Mouse (Mus musculus): ENCODE data around the gene Rsbn1l. TPM values are rescaled to one million over a fixed set of nuclear protein-coding genes. Genes with fewer than 3 reads are reported as not detected.
"Not testable (repeated sequence)": the region's sequence is repeated elsewhere in the genome, so short reads cannot be mapped to it uniquely, and the experiment has no call there.

Gene Rsbn1l
- polyA plus RNA-seq, 1 experiment from 2014 or later = 3.4 TPM

DNA sequence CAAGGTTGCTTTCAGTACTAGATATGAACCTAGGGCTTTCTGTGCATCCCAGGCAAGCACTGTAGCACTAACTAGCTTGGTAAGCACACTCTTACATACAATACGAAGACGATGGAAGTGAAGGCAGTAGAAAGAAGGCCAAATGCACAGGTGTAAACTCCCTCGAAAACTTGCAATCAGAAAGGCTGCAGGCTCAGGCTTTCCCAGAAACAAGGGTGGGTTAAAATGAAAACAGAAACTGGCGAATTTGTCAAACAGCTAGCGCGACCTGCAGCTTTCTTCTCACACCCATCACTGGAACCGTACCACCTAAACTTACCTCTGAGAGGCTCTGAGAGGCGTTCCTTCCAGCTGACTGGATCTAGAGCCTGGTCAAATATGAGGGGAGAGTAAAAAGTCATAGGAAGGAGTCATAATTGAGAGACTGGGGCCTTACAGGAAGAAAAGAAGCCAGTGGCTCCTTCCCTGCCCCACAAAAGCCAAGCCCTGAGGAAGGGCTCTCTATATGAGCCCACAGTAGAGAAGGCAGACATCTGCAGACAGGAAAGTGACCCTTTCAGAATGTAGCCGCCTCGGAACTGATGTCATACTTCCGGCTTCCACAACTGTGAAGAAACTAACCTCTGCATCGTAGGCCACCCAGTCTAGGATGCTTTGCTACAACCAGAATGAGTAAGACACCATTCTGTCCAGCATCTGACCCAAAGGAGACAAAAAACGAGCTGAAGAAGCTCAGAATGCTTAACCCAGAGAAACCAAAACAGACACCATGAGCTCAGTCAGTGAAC is 11.0 kb downstream of the Rsbn1l start:
- WGBS = 84% methylated on average over 13 of the region's 13 CpGs
- H3K4me3 ChIP-seq = no peak overlapping the region
- H3K27me3 ChIP-seq = no peaks in the 10 kb centered on the region
- H3K36me3 ChIP-seq = no peaks in the 10 kb centered on the region
- no peak overlapping the region for H3K9ac ChIP-seq
- peaks cover 11% of the 10 kb centered on the region for H3K4me1 ChIP-seq (replicated peaks)
- no peaks in the 10 kb centered on the region for H3K9me3 ChIP-seq
- H3K27ac ChIP-seq (replicated peaks) = no peak overlapping the region
- no peak overlapping the region for H3K4me2 ChIP-seq
- no peak for ATAC-seq (ENCODE audit: low FRiP score, low read depth)

DNA sequence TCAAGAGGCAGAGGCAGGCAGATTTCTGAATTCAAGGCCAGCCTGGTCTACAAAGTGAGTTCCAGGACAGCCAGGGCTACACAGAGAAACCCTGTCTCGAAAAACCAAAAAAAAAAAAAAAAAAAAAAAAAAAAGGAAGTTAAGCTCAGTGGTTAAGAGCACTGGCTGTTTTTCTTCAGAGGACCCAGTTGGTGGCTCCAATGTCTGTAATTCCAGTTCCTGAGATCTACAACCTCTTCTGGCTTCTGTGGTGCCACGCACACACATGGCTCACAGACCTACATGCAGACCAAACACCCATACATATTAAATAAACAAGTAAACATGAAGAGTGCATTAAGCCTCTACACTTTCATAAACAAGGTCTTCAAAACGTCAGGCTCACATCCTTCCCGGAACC is 12.4 kb downstream of the Rsbn1l start:
- H3K4me2 ChIP-seq; H3K27ac ChIP-seq (replicated peaks); ATAC-seq (ENCODE audit: low FRiP score, low read depth); H3K27me3 ChIP-seq; H3K9me3 ChIP-seq; H3K4me3 ChIP-seq; H3K4me1 ChIP-seq (replicated peaks); H3K9ac ChIP-seq; H3K36me3 ChIP-seq: not testable (repeated sequence)
- 86% methylated on average over 4 of the region's 4 CpGs for WGBS

DNA sequence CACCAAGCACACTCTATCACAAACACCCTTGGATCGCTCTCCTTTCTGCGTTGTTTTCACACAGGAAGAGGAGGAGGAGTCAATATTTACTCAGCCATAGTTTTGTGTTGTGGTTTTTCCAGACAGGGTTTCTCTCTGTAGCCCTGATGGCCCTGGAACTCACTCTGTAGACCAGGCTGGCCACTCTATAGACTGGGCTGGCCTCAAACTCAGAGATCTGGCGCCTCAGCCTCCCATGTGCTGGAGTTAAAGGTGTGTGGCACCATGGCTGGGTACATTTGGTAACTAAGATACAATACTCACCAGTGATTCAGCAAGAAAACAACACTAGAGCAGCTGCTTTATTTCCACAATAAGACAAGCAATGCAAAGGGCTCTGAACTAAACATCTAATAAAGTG is 13.7 kb downstream of the Rsbn1l start:
- 92% methylated on average over 3 of the region's 3 CpGs for WGBS
- peaks cover 3% of the 10 kb centered on the region; the same call in 1 of the 2 replicates for H3K4me1 ChIP-seq (replicated peaks)
- no peak overlapping the region for H3K4me2 ChIP-seq
- ATAC-seq (ENCODE audit: low FRiP score, low read depth) = no peak
- no peak overlapping the region for H3K9ac ChIP-seq
- H3K9me3 ChIP-seq = no peaks in the 10 kb centered on the region
- no peaks in the 10 kb centered on the region for H3K27me3 ChIP-seq
- no peaks in the 10 kb centered on the region for H3K36me3 ChIP-seq
- H3K4me3 ChIP-seq = no peak overlapping the region
- H3K27ac ChIP-seq (replicated peaks) = no peak overlapping the region

DNA sequence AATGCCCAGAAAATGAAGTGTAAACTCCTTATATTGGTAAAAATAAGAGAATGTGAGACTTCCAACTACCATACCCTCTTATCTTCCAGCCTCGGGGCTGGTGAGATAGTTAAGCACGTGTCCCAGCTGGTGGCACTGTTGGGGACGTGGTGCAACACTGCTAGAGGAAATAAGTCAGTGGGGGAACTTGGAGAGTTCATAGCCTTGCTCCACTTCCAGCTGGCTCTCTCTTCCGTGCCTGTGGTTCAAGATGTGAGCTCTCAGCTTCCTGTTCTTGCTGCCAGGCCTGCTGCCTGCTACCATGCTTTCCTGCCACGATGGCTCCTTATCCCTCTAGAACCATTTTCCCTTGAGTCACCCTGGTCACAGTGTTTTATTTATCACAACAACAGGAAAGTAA is 15.0 kb downstream of the Rsbn1l start:
- no peak overlapping the region for H3K9ac ChIP-seq
- peaks cover 3% of the 10 kb centered on the region; the same call in 1 of the 2 replicates for H3K4me1 ChIP-seq (replicated peaks)
- H3K9me3 ChIP-seq = no peaks in the 10 kb centered on the region
- no peaks in the 10 kb centered on the region for H3K36me3 ChIP-seq
- no peak overlapping the region for H3K27ac ChIP-seq (replicated peaks)
- H3K27me3 ChIP-seq = no peaks in the 10 kb centered on the region
- no peak overlapping the region for H3K4me2 ChIP-seq
- H3K4me3 ChIP-seq = no peak overlapping the region
- 55% methylated on average over 5 of the region's 5 CpGs for WGBS
- no peak for ATAC-seq (ENCODE audit: low FRiP score, low read depth)

DNA sequence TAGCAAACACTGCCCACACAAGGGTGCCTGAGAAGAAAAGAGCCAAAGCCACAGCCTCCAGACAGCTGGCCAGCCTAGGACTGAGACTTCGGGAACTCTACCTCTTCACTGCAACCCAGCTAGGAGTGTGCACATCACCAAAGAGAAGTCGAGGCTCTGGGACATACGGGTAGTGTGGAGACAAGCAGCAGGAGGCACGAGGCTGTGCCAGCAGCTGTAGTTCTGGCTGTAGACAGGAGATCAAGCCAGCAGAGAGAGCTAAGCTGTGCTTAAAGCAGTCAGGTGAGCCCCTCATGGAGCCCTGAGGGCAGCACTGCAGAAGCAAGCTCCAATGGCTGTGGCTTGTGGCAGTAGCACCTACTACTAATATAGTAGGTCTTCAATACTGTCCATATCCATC is 15.5 kb downstream of the Rsbn1l start:
- no peaks in the 10 kb centered on the region for H3K9me3 ChIP-seq
- ATAC-seq (ENCODE audit: low FRiP score, low read depth) = peak; percentile 17; the same call in 1 of the 2 replicates
- no peak overlapping the region for H3K4me2 ChIP-seq
- peaks cover 3% of the 10 kb centered on the region; the same call in 1 of the 2 replicates for H3K4me1 ChIP-seq (replicated peaks)
- H3K4me3 ChIP-seq = no peak overlapping the region
- no peak overlapping the region for H3K27ac ChIP-seq (replicated peaks)
- no peaks in the 10 kb centered on the region for H3K27me3 ChIP-seq
- H3K36me3 ChIP-seq = no peaks in the 10 kb centered on the region
- no peak overlapping the region for H3K9ac ChIP-seq
- whole genome bisulfite sequencing = 74% methylated on average over 4 of the region's 4 CpGs

DNA sequence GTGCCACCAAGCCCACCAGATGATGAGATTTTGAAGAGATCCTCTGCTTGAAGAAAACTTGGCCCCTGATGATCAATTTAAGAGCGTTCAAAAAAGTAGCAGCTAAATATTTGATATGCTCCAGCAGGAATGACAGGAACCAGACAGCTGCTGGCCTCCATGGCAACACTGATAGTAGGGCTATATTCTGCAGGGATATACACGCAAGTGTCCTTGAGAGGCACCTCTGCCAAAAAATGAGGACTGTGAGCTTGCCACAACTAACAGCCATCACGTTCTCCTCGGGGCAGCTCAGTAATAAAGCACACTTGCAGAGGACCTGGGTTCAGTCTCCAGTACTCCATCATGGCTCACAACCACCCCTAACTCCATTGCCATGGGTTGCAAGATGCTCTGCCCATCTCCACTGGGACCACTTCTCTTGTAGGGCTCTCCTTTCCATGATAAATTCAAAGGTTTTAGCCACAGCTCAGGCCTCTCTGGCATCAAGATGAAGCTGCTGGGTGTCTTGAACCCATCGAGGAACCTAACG is 16.1 kb downstream of the Rsbn1l start:
- Histone ChIP-seq H3K4me2 (no peak overlapping the region), H3K4me1 (replicated peaks) (peaks cover 3% of the 10 kb centered on the region; the same call in 1 of the 2 replicates), H3K4me3 (no peak overlapping the region), H3K27ac (replicated peaks) (no peak overlapping the region), H3K9ac (no peak overlapping the region), H3K9me3 (no peaks in the 10 kb centered on the region), H3K36me3 (no peaks in the 10 kb centered on the region), H3K27me3 (no peaks in the 10 kb centered on the region)
- no peak for ATAC-seq (ENCODE audit: low FRiP score, low read depth)
- WGBS = 94% methylated on average over 6 of the region's 6 CpGs

DNA sequence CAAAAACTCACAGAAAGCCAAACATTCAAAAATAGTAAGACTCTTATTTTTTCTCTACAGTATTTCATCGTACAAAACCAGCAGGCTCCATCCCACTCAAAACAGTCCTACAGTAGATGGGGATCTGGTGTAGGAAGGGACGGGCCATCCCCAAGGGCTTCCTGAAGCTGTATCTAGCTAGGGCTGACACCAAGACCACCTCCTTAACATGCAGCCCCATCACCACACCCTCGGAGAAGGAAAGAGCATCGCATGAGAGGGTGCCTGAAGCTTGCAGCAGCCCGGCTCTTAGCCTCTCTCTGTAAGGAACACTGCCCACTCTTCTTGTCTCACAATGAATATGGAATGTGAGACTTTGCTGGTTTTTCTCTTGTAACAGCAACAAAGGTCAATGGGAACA is 17.7 kb downstream of the Rsbn1l start:
- Histone ChIP-seq H3K36me3 (no peaks in the 10 kb centered on the region), H3K27me3 (no peaks in the 10 kb centered on the region), H3K4me2 (no peak overlapping the region), H3K27ac (replicated peaks) (no peak overlapping the region), H3K4me3 (no peak overlapping the region), H3K4me1 (replicated peaks) (peaks cover 3% of the 10 kb centered on the region; the same call in 1 of the 2 replicates), H3K9me3 (no peaks in the 10 kb centered on the region), H3K9ac (no peak overlapping the region)
- ATAC-seq (ENCODE audit: low FRiP score, low read depth) = no peak
- WGBS = 69% methylated on average over 5 of the region's 5 CpGs

DNA sequence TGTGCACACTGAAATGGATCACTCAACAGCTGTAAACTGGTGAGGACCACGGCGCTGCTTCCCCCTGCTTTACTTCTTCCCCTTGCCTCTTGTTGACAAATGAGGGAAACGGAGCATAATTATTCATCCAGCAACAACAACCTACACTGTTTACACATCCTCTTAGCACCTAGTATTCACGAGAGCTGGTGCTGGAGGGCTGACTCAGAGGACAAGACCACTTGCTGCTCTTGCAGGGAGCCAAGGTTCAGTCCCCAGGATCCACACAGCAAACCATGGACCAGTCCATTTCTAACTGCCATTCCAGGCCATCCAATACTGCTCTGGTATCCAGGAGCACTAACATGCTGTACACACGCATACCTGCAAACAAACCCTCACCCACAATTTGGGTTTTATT is 20.3 kb downstream of the Rsbn1l start:
- Histone ChIP-seq H3K4me3 (no peak overlapping the region), H3K9me3 (no peaks in the 10 kb centered on the region), H3K4me1 (replicated peaks) (peaks cover 3% of the 10 kb centered on the region; the same call in 1 of the 2 replicates), H3K9ac (no peak overlapping the region), H3K36me3 (no peaks in the 10 kb centered on the region), H3K4me2 (no peak overlapping the region), H3K27me3 (no peaks in the 10 kb centered on the region), H3K27ac (replicated peaks) (no peak overlapping the region)
- no peak for ATAC-seq (ENCODE audit: low FRiP score, low read depth)
- 70% methylated on average over 5 of the region's 5 CpGs for WGBS

DNA sequence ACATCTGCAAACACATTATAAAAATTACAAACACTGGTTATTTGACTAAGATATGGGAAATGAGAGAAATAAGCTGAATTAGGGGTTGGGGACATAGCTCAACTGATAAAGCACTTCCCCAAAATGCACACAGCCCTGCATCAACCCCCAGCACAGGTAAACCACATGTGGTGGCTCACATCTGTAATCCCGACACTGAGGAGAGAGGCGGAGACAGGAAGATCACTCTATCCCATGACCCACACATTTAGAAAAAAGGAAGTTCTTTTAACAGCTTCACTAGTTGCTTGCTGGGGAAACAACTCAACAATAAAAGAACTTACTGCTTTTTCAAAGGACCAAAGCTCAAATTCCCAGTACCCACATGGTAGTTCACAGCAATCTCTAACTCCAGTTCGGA is 23.6 kb downstream of the Rsbn1l start:
- no peaks in the 10 kb centered on the region for H3K9me3 ChIP-seq
- no peak overlapping the region for H3K4me3 ChIP-seq
- H3K36me3 ChIP-seq = no peaks in the 10 kb centered on the region
- H3K27me3 ChIP-seq = no peaks in the 10 kb centered on the region
- 96% methylated on average over 3 of the region's 3 CpGs for WGBS
- no peak overlapping the region for H3K4me2 ChIP-seq
- no peak for ATAC-seq (ENCODE audit: low FRiP score, low read depth)
- 0 out of 2 replicates have a peak, but pooled peaks cover 3% of the 10 kb centered on the region for H3K4me1 ChIP-seq (replicated peaks)
- no peak overlapping the region for H3K27ac ChIP-seq (replicated peaks)
- H3K9ac ChIP-seq = no peak overlapping the region

DNA sequence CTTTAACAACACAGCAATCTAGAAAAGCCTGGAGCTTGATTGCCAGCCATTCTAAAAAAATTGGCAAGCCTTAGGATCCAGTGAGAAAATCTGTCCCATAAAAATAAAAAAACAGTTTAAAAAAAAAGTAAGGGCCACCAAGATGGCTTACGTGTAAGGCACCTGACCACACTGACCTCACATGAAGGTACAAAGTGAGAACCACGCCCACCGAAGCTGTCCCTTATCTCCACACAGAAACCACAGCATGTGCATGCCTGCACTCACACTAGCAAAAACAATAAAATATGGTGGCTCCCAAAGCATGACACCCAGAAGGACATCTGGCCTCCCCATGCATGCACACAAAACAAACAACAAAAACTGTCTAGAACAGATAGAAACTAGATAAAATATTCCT is 24.9 kb downstream of the Rsbn1l start:
- no peak overlapping the region for H3K4me3 ChIP-seq
- H3K27me3 ChIP-seq = no peaks in the 10 kb centered on the region
- H3K36me3 ChIP-seq = no peaks in the 10 kb centered on the region
- 92% methylated on average over 3 of the region's 3 CpGs for WGBS
- 0 out of 2 replicates have a peak, but pooled peaks cover 3% of the 10 kb centered on the region for H3K4me1 ChIP-seq (replicated peaks)
- H3K9ac ChIP-seq = no peak overlapping the region
- H3K27ac ChIP-seq (replicated peaks) = no peak overlapping the region
- no peak overlapping the region for H3K4me2 ChIP-seq
- no peak for ATAC-seq (ENCODE audit: low FRiP score, low read depth)
- no peaks in the 10 kb centered on the region for H3K9me3 ChIP-seq

DNA sequence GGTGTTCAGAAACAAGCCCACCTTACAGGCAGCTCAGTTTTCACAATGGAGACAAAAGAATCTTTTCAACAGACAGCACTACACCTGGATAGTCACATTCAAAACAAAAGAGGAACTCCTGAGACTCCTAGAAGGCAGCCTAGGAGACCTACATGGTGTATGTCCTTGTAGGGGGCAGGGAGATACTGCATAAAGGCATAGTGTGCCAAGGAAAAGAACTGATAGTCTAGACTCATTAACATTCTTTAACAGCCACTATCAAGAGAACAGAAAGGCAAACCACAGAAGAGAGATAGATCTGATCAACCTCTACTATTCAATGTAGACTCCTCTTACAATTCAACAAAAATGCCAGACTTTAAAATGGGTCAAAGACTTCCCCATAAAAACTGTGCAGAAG is 25.8 kb downstream of the Rsbn1l start:
- Histone ChIP-seq H3K4me2 (no peak overlapping the region), H3K9me3 (no peaks in the 10 kb centered on the region), H3K4me1 (replicated peaks) (0 out of 2 replicates have a peak, but pooled peaks cover 3% of the 10 kb centered on the region), H3K36me3 (no peaks in the 10 kb centered on the region), H3K9ac (no peak overlapping the region), H3K4me3 (no peak overlapping the region), H3K27me3 (no peaks in the 10 kb centered on the region), H3K27ac (replicated peaks) (no peak overlapping the region)
- no peak for ATAC-seq (ENCODE audit: low FRiP score, low read depth)

DNA sequence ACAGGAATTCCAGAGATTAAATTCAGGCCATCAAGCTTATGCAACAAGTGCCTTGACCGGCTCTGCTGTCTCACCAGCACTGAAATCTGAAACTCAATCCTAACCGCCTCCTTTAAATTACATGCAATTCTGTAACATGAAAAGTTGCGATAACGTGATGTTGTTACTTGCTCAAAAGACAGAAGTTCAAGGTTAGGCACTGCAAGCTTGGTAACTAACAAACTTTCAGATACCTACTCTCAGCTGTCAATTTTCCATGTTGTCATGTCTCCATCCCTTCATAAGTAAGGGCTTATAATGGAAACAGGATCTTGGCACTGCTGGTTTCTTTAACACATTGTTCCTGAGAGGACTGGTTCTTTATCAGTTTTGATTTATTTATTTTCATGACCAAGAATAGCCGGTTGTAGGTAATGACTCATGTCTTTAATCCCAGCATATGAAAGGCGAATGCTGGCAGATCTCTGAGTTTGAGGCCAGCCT is 26.5 kb downstream of the Rsbn1l start:
- no peaks in the 10 kb centered on the region for H3K27me3 ChIP-seq
- 0 out of 2 replicates have a peak, but pooled peaks cover 3% of the 10 kb centered on the region for H3K4me1 ChIP-seq (replicated peaks)
- 88% methylated on average over 6 of the region's 6 CpGs for WGBS
- H3K4me2 ChIP-seq = no peak overlapping the region
- H3K36me3 ChIP-seq = no peaks in the 10 kb centered on the region
- H3K4me3 ChIP-seq = no peak overlapping the region
- no peak for ATAC-seq (ENCODE audit: low FRiP score, low read depth)
- H3K9me3 ChIP-seq = no peaks in the 10 kb centered on the region
- no peak overlapping the region for H3K27ac ChIP-seq (replicated peaks)
- H3K9ac ChIP-seq = no peak overlapping the region
